Mouse (Mus musculus): Measurements from ENCODE around the gene Lmcd1.
"Not testable (repeated sequence)": the region's sequence is repeated elsewhere in the genome, so short reads cannot be mapped to it uniquely, and the experiment has no call there.

Lmcd1 gene

GRCm38 (mm10) chr6:112273501-112274205 lies at the start of gene Lmcd1:
TSS of gene Lmcd1 (plus strand) at chr6:112273758.
- no peak for DNase-seq (ENCODE audit: low spot score)

GRCm38 (mm10) chr6:112223877-112224632 lies 49.5 kb upstream of the Lmcd1 start:
- DNase-seq (ENCODE audit: low spot score): no peak

GRCm38 (mm10) chr6:112236775-112237174 lies 36.8 kb upstream of the Lmcd1 start:
- no peak for DNase-seq (ENCODE audit: low spot score)

- no peak for DNase-seq (ENCODE audit: low spot score)
Observed at GRCm38 (mm10) chr6:112242216-112242615, 31.3 kb upstream of the Lmcd1 start.

- DNase-seq (ENCODE audit: low spot score): no peak
Observed at GRCm38 (mm10) chr6:112245639-112246038, 27.9 kb upstream of the Lmcd1 start.

GRCm38 (mm10) chr6:112246636-112247035 lies 26.9 kb upstream of the Lmcd1 start:
- DNase-seq (ENCODE audit: low spot score): no peak

GRCm38 (mm10) chr6:112253943-112254342 lies 19.6 kb upstream of the Lmcd1 start:
- not testable (repeated sequence) for DNase-seq (ENCODE audit: low spot score)

GRCm38 (mm10) chr6:112254967-112255366 lies 18.6 kb upstream of the Lmcd1 start:
- no peak for DNase-seq (ENCODE audit: low spot score)

GRCm38 (mm10) chr6:112255388-112256225 lies 18.0 kb upstream of the Lmcd1 start:
- DNase-seq (ENCODE audit: low spot score): no peak

- DNase-seq (ENCODE audit: low spot score): no peak
Observed at GRCm38 (mm10) chr6:112256599-112256998, 17.0 kb upstream of the Lmcd1 start.

- DNase-seq (ENCODE audit: low spot score): no peak
Observed at GRCm38 (mm10) chr6:112261089-112261488, 12.5 kb upstream of the Lmcd1 start.

GRCm38 (mm10) chr6:112264321-112264720 lies 9.2 kb upstream of the Lmcd1 start:
- DNase-seq (ENCODE audit: low spot score): no peak

- DNase-seq (ENCODE audit: low spot score): no peak
Observed at GRCm38 (mm10) chr6:112266631-112267030, 6.9 kb upstream of the Lmcd1 start.

GRCm38 (mm10) chr6:112267661-112268357 lies 5.7 kb upstream of the Lmcd1 start:
- no peak for DNase-seq (ENCODE audit: low spot score)

- no peak for DNase-seq (ENCODE audit: low spot score)
Observed at GRCm38 (mm10) chr6:112274261-112275055, 900 bp downstream of the Lmcd1 start.

GRCm38 (mm10) chr6:112275731-112276245 lies 2.2 kb downstream of the Lmcd1 start:
- DNase-seq (ENCODE audit: low spot score): no peak

- no peak for DNase-seq (ENCODE audit: low spot score)
Observed at GRCm38 (mm10) chr6:112278805-112279204, 5.2 kb downstream of the Lmcd1 start.

- no peak for DNase-seq (ENCODE audit: low spot score)
Observed at GRCm38 (mm10) chr6:112280161-112280560, 6.6 kb downstream of the Lmcd1 start.

GRCm38 (mm10) chr6:112280945-112281344 lies 7.4 kb downstream of the Lmcd1 start:
- no peak for DNase-seq (ENCODE audit: low spot score)

GRCm38 (mm10) chr6:112281935-112282334 lies 8.4 kb downstream of the Lmcd1 start:
- no peak for DNase-seq (ENCODE audit: low spot score)

- no peak for DNase-seq (ENCODE audit: low spot score)
Observed at GRCm38 (mm10) chr6:112284087-112284486, 10.5 kb downstream of the Lmcd1 start.

Data from T-cell, adult 2 months (primary cell).